Mouse (Mus musculus) midbrain, embryonic 16.5 days (tissue): ENCODE measurements around the gene Wdfy3. TPM values are rescaled to one million over a fixed set of nuclear protein-coding genes. Genes with fewer than 3 reads are reported as not detected.

Source experiments
- ATAC-seq: fragments of 200-750 bp; cut with Nextera tagmentation; 2 replicates; pipeline ENCODE4 v1.8.0; 2017; ENCODE audit warnings: moderate TSS enrichment
- H3K27ac ChIP-seq: fragments of 300-500 bp; sonication (generic); 2 replicates; pipeline ENCODE4 v1.5.1; 2014; ENCODE audit warnings: mild to moderate bottlenecking, low read length, mixed read lengths
- H3K27me3 ChIP-seq: fragments of 300-500 bp; sonication (generic); 2 replicates; pipeline ENCODE4 v1.6.1; 2014; ENCODE audit warnings: low read depth, low read length, mixed read lengths; ENCODE audit not compliant: control insufficient read depth, insufficient read depth
- H3K36me3 ChIP-seq: fragments of 300-500 bp; sonication (generic); 2 replicates; pipeline ENCODE4 v1.6.1; 2014; ENCODE audit warnings: mild to moderate bottlenecking, low read length, moderate library complexity, mixed read lengths; ENCODE audit not compliant: control insufficient read depth, insufficient read depth
- H3K4me1 ChIP-seq: fragments of 300-500 bp; sonication (generic); 2 replicates; pipeline ENCODE4 v1.6.1; 2014; ENCODE audit warnings: mild to moderate bottlenecking, low read length, mixed read lengths; ENCODE audit not compliant: control insufficient read depth, insufficient read depth
- H3K4me2 ChIP-seq: fragments of 300-500 bp; sonication (generic); 2 replicates; pipeline ENCODE4 v1.6.1; 2014; ENCODE audit warnings: mild to moderate bottlenecking, low read length, mixed read lengths
- H3K4me3 ChIP-seq: fragments of 300-500 bp; sonication (generic); 2 replicates; pipeline ENCODE4 v1.5.1; 2014; ENCODE audit warnings: low read depth, mild to moderate bottlenecking, low read length, moderate library complexity, mixed read lengths
- H3K9ac ChIP-seq: fragments of 300-500 bp; sonication (generic); 2 replicates; pipeline ENCODE4 v1.6.1; 2014; ENCODE audit warnings: low read depth, low read length, mixed read lengths
- H3K9me3 ChIP-seq: fragments of 300-500 bp; sonication (generic); replicated peaks from 2 replicates; pipeline ENCODE4 v1.6.1; 2014; ENCODE audit warnings: mild to moderate bottlenecking, low read length, mixed read lengths; ENCODE audit not compliant: control insufficient read depth, poor library complexity, severe bottlenecking
- WGBS: fragments of 180-500 bp; shearing (Covaris S2); extraction: QIAGEN DNeasy Blood & Tissue Kit; methylation state at CpG from one replicate; pipeline ENCODE4 v1.1.7; 2014; 5-methylcytosine and 5-hydroxymethylcytosine counted together
- polyA plus RNA-seq: library from polyadenylated mRNA; unstranded; fragments of >200 nt; fragmentation: Nextera tagmentation; extraction: Ambion mirVana; gene quantifications from 2 replicates; pipeline ENCODE4 v1.2.1, GENCODE M21; 2015

Gene Wdfy3
- polyA plus RNA-seq, 1 experiment from 2014 or later = 27.0 TPM

DNA sequence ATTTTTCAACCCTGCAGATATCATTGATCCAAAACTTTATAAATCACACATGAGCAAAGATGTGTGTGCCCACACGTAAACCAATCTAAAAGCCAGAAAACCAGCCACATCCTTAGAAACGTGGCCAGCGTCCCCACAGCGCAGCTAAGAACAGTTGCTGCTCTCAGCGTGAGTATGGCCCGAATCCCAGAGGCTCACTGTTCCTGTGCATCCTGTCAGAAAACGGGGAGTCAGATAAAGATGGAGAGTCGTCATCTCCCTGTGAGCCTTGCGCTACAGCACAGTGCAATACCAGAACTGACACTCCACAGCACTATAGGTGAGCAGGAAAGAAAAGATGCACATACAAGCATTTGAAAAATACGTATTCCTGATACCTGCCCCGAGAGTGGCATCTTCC, 172.9 kb downstream of the Wdfy3 start:
- no peak overlapping the region for H3K4me3 ChIP-seq
- H3K27me3 ChIP-seq = no peaks in the 10 kb centered on the region
- H3K4me1 ChIP-seq = no peaks in the 10 kb centered on the region
- no peak overlapping the region for H3K27ac ChIP-seq
- 95% methylated on average over 11 of the region's 11 CpGs for WGBS
- ATAC-seq = no peak
- peaks cover 50% of the 10 kb centered on the region for H3K36me3 ChIP-seq
- no peak overlapping the region for H3K9ac ChIP-seq
- H3K9me3 ChIP-seq = no peaks in the 10 kb centered on the region
- no peak overlapping the region for H3K4me2 ChIP-seq

- H3K9me3 ChIP-seq = no peaks in the 10 kb centered on the region
- H3K27ac ChIP-seq = no peak overlapping the region
- H3K9ac ChIP-seq = no peak overlapping the region
- no peaks in the 10 kb centered on the region for H3K27me3 ChIP-seq
- H3K4me2 ChIP-seq = no peak overlapping the region
- no peak overlapping the region for H3K4me3 ChIP-seq
- ATAC-seq = no peak
- H3K36me3 ChIP-seq = peaks cover 45% of the 10 kb centered on the region
- no peaks in the 10 kb centered on the region for H3K4me1 ChIP-seq
- WGBS = 93% methylated on average over 18 of the region's 18 CpGs
Measured at GRCm38 (mm10) chr5:101895717-101896645, 173.7 kb downstream of the Wdfy3 start.

- H3K27ac ChIP-seq = no peak overlapping the region
- no peaks in the 10 kb centered on the region for H3K4me1 ChIP-seq
- WGBS = 90% methylated on average over 11 of the region's 11 CpGs
- no peak overlapping the region for H3K9ac ChIP-seq
- no peaks in the 10 kb centered on the region for H3K27me3 ChIP-seq
- no peaks in the 10 kb centered on the region for H3K9me3 ChIP-seq
- H3K4me3 ChIP-seq = no peak overlapping the region
- no peak for ATAC-seq
- no peak overlapping the region for H3K4me2 ChIP-seq
- peaks cover 43% of the 10 kb centered on the region for H3K36me3 ChIP-seq
Measured at GRCm38 (mm10) chr5:101895119-101895518, 174.6 kb downstream of the Wdfy3 start.

GRCm38 (mm10) chr5:101893820-101894515, 175.8 kb downstream of the Wdfy3 start:
- Histone ChIP-seq H3K9me3 (no peaks in the 10 kb centered on the region), H3K9ac (no peak overlapping the region), H3K36me3 (peaks cover 40% of the 10 kb centered on the region), H3K4me2 (no peak overlapping the region), H3K27ac (no peak overlapping the region), H3K27me3 (no peaks in the 10 kb centered on the region), H3K4me3 (no peak overlapping the region), H3K4me1 (no peaks in the 10 kb centered on the region)
- 74% methylated on average over 13 of the region's 13 CpGs for WGBS
- no peak for ATAC-seq

GRCm38 (mm10) chr5:101891694-101892416, 177.9 kb downstream of the Wdfy3 start:
- peaks cover 48% of the 10 kb centered on the region for H3K36me3 ChIP-seq
- H3K4me1 ChIP-seq = no peaks in the 10 kb centered on the region
- no peaks in the 10 kb centered on the region for H3K9me3 ChIP-seq
- H3K9ac ChIP-seq = no peak overlapping the region
- H3K4me2 ChIP-seq = no peak overlapping the region
- ATAC-seq = no peak
- no peaks in the 10 kb centered on the region for H3K27me3 ChIP-seq
- WGBS = 95% methylated on average over 6 of the region's 6 CpGs
- no peak overlapping the region for H3K27ac ChIP-seq
- no peak overlapping the region for H3K4me3 ChIP-seq

GRCm38 (mm10) chr5:101887989-101888388, 181.7 kb downstream of the Wdfy3 start:
- no peak overlapping the region for H3K4me3 ChIP-seq
- no peak overlapping the region for H3K4me2 ChIP-seq
- WGBS = 96% methylated on average over 19 of the region's 19 CpGs
- H3K9ac ChIP-seq = no peak overlapping the region
- H3K9me3 ChIP-seq = no peaks in the 10 kb centered on the region
- no peaks in the 10 kb centered on the region for H3K27me3 ChIP-seq
- no peak overlapping the region for H3K27ac ChIP-seq
- no peaks in the 10 kb centered on the region for H3K4me1 ChIP-seq
- peaks cover 53% of the 10 kb centered on the region for H3K36me3 ChIP-seq
- ATAC-seq = no peak

GRCm38 (mm10) chr5:101885039-101885438, 184.7 kb downstream of the Wdfy3 start:
- H3K36me3 ChIP-seq = peaks cover 53% of the 10 kb centered on the region
- H3K9me3 ChIP-seq = no peaks in the 10 kb centered on the region
- H3K27ac ChIP-seq = no peak overlapping the region
- no peaks in the 10 kb centered on the region for H3K27me3 ChIP-seq
- H3K9ac ChIP-seq = no peak overlapping the region
- ATAC-seq = no peak
- no peaks in the 10 kb centered on the region for H3K4me1 ChIP-seq
- WGBS = 83% methylated on average over 12 of the region's 12 CpGs
- H3K4me2 ChIP-seq = no peak overlapping the region
- no peak overlapping the region for H3K4me3 ChIP-seq

- H3K9ac ChIP-seq = no peak overlapping the region
- WGBS = 95% methylated on average over 15 of the region's 15 CpGs
- no peak for ATAC-seq
- no peak overlapping the region for H3K4me2 ChIP-seq
- no peaks in the 10 kb centered on the region for H3K4me1 ChIP-seq
- peaks cover 41% of the 10 kb centered on the region for H3K36me3 ChIP-seq
- no peak overlapping the region for H3K4me3 ChIP-seq
- H3K27me3 ChIP-seq = no peaks in the 10 kb centered on the region
- no peak overlapping the region for H3K27ac ChIP-seq
- no peaks in the 10 kb centered on the region for H3K9me3 ChIP-seq
Measured at GRCm38 (mm10) chr5:101882191-101882590, 187.5 kb downstream of the Wdfy3 start.
